ENCODE assay signal across 16 mouse cellular contexts in genomic region chr6:86955741-86956140, GRCm38 (mm10). TPM values are rescaled to one million over a fixed set of nuclear protein-coding genes. Genes with fewer than 3 reads are reported as not detected.
DNase-seq lines count a peak whose midpoint lies in the region.
"Had no signal": no experiment of that assay in that cellular context is flagged by ENCODE, and none has a peak within 500 bp of the region (broad histone marks: within the 10 kb centered on the region; RNA-seq: fewer than 3 reads in every experiment).

No protein-coding gene starts in this region.

- WGBS in hindbrain, embryonic 10.5 days, result 86% methylated on average over 3 of the region's 3 CpGs

- H3K4me3 ChIP-seq in hindbrain, embryonic 10.5 days, result no peak overlapping the region
- H3K4me3 ChIP-seq: embryonic facial prominence, embryonic 13.5 days; forebrain, embryonic 10.5 days; heart, embryonic 13.5 days; stomach, embryonic 15.5 days had no signal

- no peaks in the 10 kb centered on the region for H3K27me3 ChIP-seq in hindbrain, embryonic 10.5 days (ENCODE audit: insufficient read depth, poor library complexity, severe bottlenecking)
- H3K27me3 ChIP-seq: embryonic facial prominence, embryonic 13.5 days; heart, embryonic 13.5 days; stomach, embryonic 15.5 days had no signal

- H3K36me3 ChIP-seq in hindbrain, embryonic 10.5 days, result peaks cover 81% of the 10 kb centered on the region

- no peaks in the 10 kb centered on the region for H3K9me3 ChIP-seq in hindbrain, embryonic 10.5 days
- H3K9me3 ChIP-seq: embryonic facial prominence, embryonic 13.5 days; forebrain, embryonic 10.5 days; heart, embryonic 13.5 days; stomach, embryonic 15.5 days had no signal

- peaks cover 5% of the 10 kb centered on the region; the same call in 1 of the 2 replicates for H3K4me1 ChIP-seq in hindbrain, embryonic 10.5 days (replicated peaks)
- H3K4me1 ChIP-seq: embryonic facial prominence, embryonic 13.5 days; forebrain, embryonic 10.5 days; heart, embryonic 13.5 days; stomach, embryonic 15.5 days had no signal

- no peak overlapping the region for H3K27ac ChIP-seq in hindbrain, embryonic 10.5 days
- H3K27ac ChIP-seq: embryonic facial prominence, embryonic 13.5 days; forebrain, embryonic 10.5 days; heart, embryonic 13.5 days; stomach, embryonic 15.5 days had no signal

- DNase-seq in layer of hippocampus, adult 11-12 months (ENCODE audit: low spot score), result peak; percentile 61
- DNase-seq in layer of hippocampus, postnatal 25 days (ENCODE audit: extremely low spot score in 1 of 2, low spot score in 1 of 2), result no peak
- peak; percentile 68 for DNase-seq in cerebellum, adult 9-10 months
- DNase-seq in layer of hippocampus, adult 9-11 months, result peak; percentile 79
- peak; percentile 90 for DNase-seq in telencephalon, adult 2 months (ENCODE audit: low read depth, low spot score)
- no peak for DNase-seq in gastrocnemius, postnatal 10 days
- no peak for DNase-seq in hindbrain, embryonic 10.5 days (ENCODE audit: low spot score)
- DNase-seq: adrenal gland, postnatal 36 days; gastrocnemius, postnatal 14 days; kidney, postnatal 14 days; lung, postnatal 4 days; midbrain, embryonic 14.5 days had no signal

RNA-seq across cellular contexts. Expression of gene Nfu1, which starts 53.3 kb away (rescaled TPM):
- total RNA-seq in layer of hippocampus, postnatal 25 days (2021), result 10 to 100 TPM; 57.5 to 59.6 TPM
- 10 to 100 TPM; 63.1 to 66.8 TPM for total RNA-seq in gastrocnemius, postnatal 10 days (2021)
- 90.6 and 104 TPM in 2 replicates for polyA plus RNA-seq in hindbrain, embryonic 10.5 days (2016; fragmentation: Nextera tagmentation; extraction: Ambion mirVana)

Comparison
In these comparisons a context has a peak if more than half of its experiments do, and no peak if none do; other contexts are left out.
1. DNase-seq: peak in layer of hippocampus, adult 11-12 months (single experiment), cerebellum, adult 9-10 months (single experiment), layer of hippocampus, adult 9-11 months (single experiment) and telencephalon, adult 2 months (single experiment); none in layer of hippocampus, postnatal 25 days (0 of 2), gastrocnemius, postnatal 10 days (single experiment) and hindbrain, embryonic 10.5 days (single experiment).